Mouse (Mus musculus) heart, adult 8-10 months (tissue): ENCODE results near the gene Cab39. TPM values are rescaled to one million over a fixed set of nuclear protein-coding genes. Genes with fewer than 3 reads are reported as not detected.

Experiments
- DNase-seq: peaks from one replicate; pipeline ENCODE4 v3.0.0; 2022; ENCODE audit warnings: low spot score
- microRNA-seq: library from miRNA; unstranded; fragments of <30 nt; microRNA quantifications from one replicate; pipeline ENCODE4 v1.2.0, GENCODE M21; 2022
- total RNA-seq, 4 experiments: library from RNA; stranded (reverse); gene quantifications; 2 replicates each; pipeline ENCODE4 v1.2.4; 2022

Cab39 gene
- total RNA-seq, 4 experiments from 2014 or later = 109 to 121 (median 111) TPM

DNA sequence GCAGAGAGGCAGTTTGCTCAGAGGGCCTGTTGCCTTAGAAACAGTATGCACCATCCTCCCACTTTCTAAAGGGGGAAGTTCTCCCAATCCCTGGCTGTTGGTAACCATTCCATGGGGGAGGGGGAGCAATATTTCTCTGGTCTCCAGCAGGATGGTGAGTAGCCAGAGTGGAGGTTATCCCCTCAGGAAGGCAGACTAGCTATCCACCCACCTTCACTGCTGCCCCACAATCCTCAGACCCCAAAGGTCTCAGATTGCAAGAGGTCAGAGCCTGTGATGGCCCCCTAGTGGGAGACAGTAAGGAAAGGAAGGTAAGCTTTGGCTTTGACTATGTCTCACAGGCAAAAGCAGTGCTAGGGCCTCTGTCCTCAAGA, 106.1 kb downstream of the Cab39 start:
- no peak for DNase-seq

DNA sequence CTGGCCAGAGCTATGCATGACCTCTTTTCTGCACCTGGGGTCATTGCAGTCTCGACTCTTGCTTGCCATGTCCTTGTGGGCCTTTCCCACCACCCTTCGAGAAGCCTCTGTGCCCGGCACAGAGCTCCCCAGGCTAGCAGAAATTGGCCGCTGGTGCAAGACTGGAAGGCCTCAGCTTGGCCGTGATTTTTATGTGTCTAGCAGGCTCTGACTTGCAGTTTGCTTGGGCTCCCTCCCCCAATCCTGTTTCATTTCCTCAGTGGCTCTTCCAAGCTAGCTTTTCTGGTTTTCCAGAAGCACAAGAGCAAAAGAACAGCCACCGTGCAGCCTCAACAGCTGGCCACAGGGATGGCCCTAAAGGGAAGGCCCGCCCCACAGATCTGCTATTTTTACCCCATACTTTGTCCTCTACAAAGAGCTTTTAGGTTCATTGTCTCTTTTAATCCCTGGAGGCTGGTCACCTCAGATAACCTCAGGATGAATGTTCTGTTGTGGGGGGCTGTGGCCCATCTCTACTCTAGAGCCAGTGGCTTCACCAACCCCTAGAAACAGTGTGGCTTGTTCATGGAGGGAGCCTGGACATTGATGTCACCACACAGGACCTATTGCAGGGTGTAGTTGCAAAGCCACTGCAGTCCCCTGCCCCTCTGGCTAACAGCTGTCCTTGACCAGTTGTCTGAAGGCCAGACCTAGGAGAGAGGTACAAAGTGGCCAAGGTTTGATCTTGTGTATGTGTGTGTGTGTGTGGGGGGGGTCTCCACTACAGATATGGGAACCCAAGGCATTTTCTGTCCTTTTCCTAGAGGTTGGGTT, 107.5 kb downstream of the Cab39 start:
- peak; percentile 41 for DNase-seq

Small RNAs within 50 kb of the gene (microRNA-seq; reads per million reads assigned to microRNA genes)
- gene Gm25472 (not detected), gene Mir8096 (not detected)

Other genes starting within 250 kb of the Cab39 start
- gene G530012D18Rik, start 217.8 kb upstream of the Cab39 start, total RNA-seq = not detected
- gene Sp110, start 194.6 kb upstream of the Cab39 start, total RNA-seq = 1 to 10 TPM; 3.6 to 4.9 (median 3.9) TPM
- gene Sp140, start 193.1 kb upstream of the Cab39 start, total RNA-seq = 1 to 10 TPM; 2.3 to 3.6 (median 3.0) TPM
- 10 to 100 TPM; 15.9 to 21.0 (median 19.3) TPM for gene Sp100, start 143.5 kb upstream of the Cab39 start, total RNA-seq
- gene A630001G21Rik, start 14.8 kb upstream of the Cab39 start, total RNA-seq = 1 to 10 TPM in 1 of 4 experiments, under 1 TPM in 3; 0.22 to 1.3 (median 0.34) TPM
- 10 to 100 TPM; 56.7 to 61.6 (median 58.2) TPM for gene Itm2c, start 100.8 kb downstream of the Cab39 start, total RNA-seq
- not detected for gene 4933407L21Rik, start 135.0 kb downstream of the Cab39 start, total RNA-seq
- gene Gpr55, start 167.6 kb downstream of the Cab39 start, total RNA-seq = under 1 TPM in 1 of 4 experiments, not detected in 3; 0.09 TPM
- not detected for gene Spata3, start 223.4 kb downstream of the Cab39 start, total RNA-seq